Mouse (Mus musculus) testis, adult 2 months (tissue): Measurements from ENCODE around the gene Tlr9. TPM values are rescaled to one million over a fixed set of nuclear protein-coding genes. Genes with fewer than 3 reads are reported as not detected.

Experiments
- H3K27ac ChIP-seq: fragments of 200-500 bp; 2 replicates; pipeline ENCODE4 v1.5.1; 2012; ENCODE audit warnings: low read depth, low read length; ENCODE audit not compliant: control insufficient read depth, insufficient read depth
- H3K27me3 ChIP-seq: fragments of 200-500 bp; 2 replicates; pipeline ENCODE4 v1.6.1; 2012; ENCODE audit warnings: mild to moderate bottlenecking, low read length, moderate library complexity; ENCODE audit not compliant: control insufficient read depth, insufficient read depth
- H3K36me3 ChIP-seq: fragments of 200-500 bp; 2 replicates; pipeline ENCODE4 v1.6.1; 2012; ENCODE audit warnings: mild to moderate bottlenecking, low read length; ENCODE audit not compliant: control insufficient read depth, insufficient read depth
- H3K4me1 ChIP-seq: fragments of 200-500 bp; 2 replicates; pipeline ENCODE4 v1.6.1; 2012; ENCODE audit warnings: low read length; ENCODE audit not compliant: control insufficient read depth, insufficient read depth
- H3K4me3 ChIP-seq: fragments of 200-500 bp; 2 replicates; pipeline ENCODE4 v1.5.1; 2012; ENCODE audit warnings: low read depth, mild to moderate bottlenecking, low read length, moderate library complexity, mixed read lengths; ENCODE audit not compliant: control insufficient read depth
- CTCF ChIP-seq: fragments of 200-500 bp; IDR thresholded peaks from 2 replicates; pipeline ENCODE4 v1.5.1; 2012; ENCODE audit warnings: low read depth, mild to moderate bottlenecking, inconsistent platforms, low read length, moderate library complexity; ENCODE audit not compliant: control insufficient read depth, insufficient read depth, insufficient replicate concordance
- POLR2A ChIP-seq: fragments of 200-500 bp; IDR thresholded peaks from 2 replicates; pipeline ENCODE4 v1.6.1; 2012; ENCODE audit warnings: low read depth, mild to moderate bottlenecking, inconsistent platforms, low read length, moderate library complexity; ENCODE audit not compliant: control insufficient read depth
- polyA plus RNA-seq: library from polyadenylated mRNA; depleted of rRNA; stranded (reverse); fragments of >200 nt; gene quantifications from 2 replicates; pipeline ENCODE4 v1.2.3, GENCODE M21; 2012; rRNA removed

Gene Tlr9
- polyA plus RNA-seq = 2.6 and 2.7 TPM in 2 replicates

GRCm38 (mm10) chr9:106222261-106222851 is at the start of gene Tlr9:
Gene Tlr9 (plus strand): TSS chr9:106222598.
- peaks cover 7% of the 10 kb centered on the region for H3K4me1 ChIP-seq
- no peak within 1 kb of the TSS; the same call in 1 of the 2 replicates for H3K27ac ChIP-seq
- no peak for TF ChIP-seq CTCF
- no peak for TF ChIP-seq POLR2A

DNA sequence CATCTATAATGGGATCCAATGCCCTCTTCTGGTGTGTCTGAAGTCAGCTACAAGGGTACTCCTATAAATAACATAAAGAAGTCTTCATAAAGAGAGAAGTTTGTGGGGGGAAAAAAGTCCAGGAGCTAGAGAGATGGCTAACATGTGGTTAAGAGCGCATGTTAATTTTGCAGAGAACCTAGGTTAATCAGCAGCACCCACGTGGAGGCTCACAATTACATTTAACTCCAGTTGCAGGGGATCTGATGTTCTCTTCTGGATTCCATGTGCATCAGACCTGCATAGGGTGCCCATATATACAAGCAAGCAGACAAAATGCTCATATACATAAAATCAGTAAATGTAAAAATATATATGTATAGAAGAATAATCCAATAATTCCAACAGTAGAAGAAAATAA is 49.0 kb upstream of the Tlr9 start:
- no peak overlapping the region for H3K4me3 ChIP-seq
- H3K4me1 ChIP-seq = peaks cover 19% of the 10 kb centered on the region
- no peaks in the 10 kb centered on the region; the same call in none of the 2 replicates for H3K36me3 ChIP-seq
- no peak overlapping the region for H3K27ac ChIP-seq
- no peak for TF ChIP-seq CTCF
- TF ChIP-seq POLR2A = no peak
- no peaks in the 10 kb centered on the region for H3K27me3 ChIP-seq

More at GRCm38 (mm10) chr9:106222261-106222851, at the start of gene Tlr9:
- no peak within 1 kb of the TSS for H3K4me3 ChIP-seq
- H3K36me3 ChIP-seq = no peaks in the 10 kb centered on the region
- no peaks in the 10 kb centered on the region for H3K27me3 ChIP-seq

- Histone ChIP-seq H3K27me3 (no peaks in the 10 kb centered on the region), H3K4me3 (no peak overlapping the region), H3K36me3 (no peaks in the 10 kb centered on the region; the same call in none of the 2 replicates), H3K4me1 (peaks cover 9% of the 10 kb centered on the region), H3K27ac (no peak overlapping the region)
- TF ChIP-seq CTCF (no peak), POLR2A (no peak)
Observed at GRCm38 (mm10) chr9:106175552-106176200, 46.7 kb upstream of the Tlr9 start.

GRCm38 (mm10) chr9:106176769-106177168 is 45.6 kb upstream of the Tlr9 start:
- H3K27ac ChIP-seq = no peak overlapping the region
- no peaks in the 10 kb centered on the region for H3K27me3 ChIP-seq
- no peak overlapping the region for H3K4me3 ChIP-seq
- H3K4me1 ChIP-seq = peaks cover 5% of the 10 kb centered on the region
- no peaks in the 10 kb centered on the region; the same call in none of the 2 replicates for H3K36me3 ChIP-seq
- TF ChIP-seq POLR2A = no peak
- TF ChIP-seq CTCF = no peak

- no peak overlapping the region for H3K27ac ChIP-seq
- peaks cover 5% of the 10 kb centered on the region for H3K4me1 ChIP-seq
- H3K36me3 ChIP-seq = no peaks in the 10 kb centered on the region; the same call in none of the 2 replicates
- TF ChIP-seq CTCF (no peak), POLR2A (no peak)
- no peak overlapping the region for H3K4me3 ChIP-seq
- no peaks in the 10 kb centered on the region for H3K27me3 ChIP-seq
Observed at GRCm38 (mm10) chr9:106177799-106178198, 44.6 kb upstream of the Tlr9 start.

GRCm38 (mm10) chr9:106179454-106179853 is 42.9 kb upstream of the Tlr9 start:
- H3K4me3 ChIP-seq = no peak overlapping the region

GRCm38 (mm10) chr9:106179964-106180363 is 42.4 kb upstream of the Tlr9 start:
- no peak overlapping the region for H3K4me3 ChIP-seq
- TF ChIP-seq POLR2A = no peak
- no peak for TF ChIP-seq CTCF
- no peaks in the 10 kb centered on the region for H3K4me1 ChIP-seq
- no peak overlapping the region for H3K27ac ChIP-seq
- H3K27me3 ChIP-seq = no peaks in the 10 kb centered on the region
- peaks cover 1% of the 10 kb centered on the region for H3K36me3 ChIP-seq

More at GRCm38 (mm10) chr9:106179454-106179853, 42.9 kb upstream of the Tlr9 start:
- no peaks in the 10 kb centered on the region for H3K27me3 ChIP-seq
- no peaks in the 10 kb centered on the region for H3K4me1 ChIP-seq
- no peaks in the 10 kb centered on the region; the same call in 1 of the 2 replicates for H3K36me3 ChIP-seq
- H3K27ac ChIP-seq = no peak overlapping the region
- TF ChIP-seq CTCF (no peak), POLR2A (no peak)
